Mouse (Mus musculus) MEL (cell line): Measurements from ENCODE around the gene Efr3b.

Experiments used
- CHD1 ChIP-seq: IDR thresholded peaks from 2 replicates; pipeline ENCODE4 v1.6.1; 2012; ENCODE audit warnings: low read depth, mild to moderate bottlenecking, inconsistent platforms, low read length, improper control_type of control experiment
- CTCF ChIP-seq, 3 experiments: IDR thresholded peaks in 2 of 3; conservative IDR thresholded peaks in 1 of 3; 2 replicates each; pipeline ENCODE4 v1.5.1; 2011 to 2012; ENCODE audit warnings: low read length in 3 of 3, low read depth in 2 of 3, mild to moderate bottlenecking in 2 of 3, improper control_type of control experiment in 1 of 3, inconsistent platforms in 1 of 3, mixed read lengths in 1 of 3, moderate library complexity in 1 of 3; ENCODE audit not compliant: control insufficient read depth in 1 of 3, insufficient read depth in 1 of 3, poor library complexity in 1 of 3, severe bottlenecking in 1 of 3
- E2F4 ChIP-seq: IDR thresholded peaks from 2 replicates; pipeline ENCODE4 v1.6.1; 2011; ENCODE audit warnings: low read depth, low read length, improper control_type of control experiment, borderline replicate concordance
- HCFC1 ChIP-seq: IDR thresholded peaks from 2 replicates; pipeline ENCODE4 v1.6.1; 2012; ENCODE audit warnings: low read depth, mild to moderate bottlenecking, inconsistent platforms, low read length, improper control_type of control experiment, moderate library complexity
- SIN3A ChIP-seq: IDR thresholded peaks from 2 replicates; pipeline ENCODE4 v1.6.1; 2012; ENCODE audit warnings: low read length, improper control_type of control experiment, inconsistent platforms
- ZNF384 ChIP-seq: IDR thresholded peaks from 2 replicates; pipeline ENCODE4 v1.6.1; 2012; ENCODE audit warnings: low read depth, mild to moderate bottlenecking, inconsistent platforms, low read length, improper control_type of control experiment

DNA sequence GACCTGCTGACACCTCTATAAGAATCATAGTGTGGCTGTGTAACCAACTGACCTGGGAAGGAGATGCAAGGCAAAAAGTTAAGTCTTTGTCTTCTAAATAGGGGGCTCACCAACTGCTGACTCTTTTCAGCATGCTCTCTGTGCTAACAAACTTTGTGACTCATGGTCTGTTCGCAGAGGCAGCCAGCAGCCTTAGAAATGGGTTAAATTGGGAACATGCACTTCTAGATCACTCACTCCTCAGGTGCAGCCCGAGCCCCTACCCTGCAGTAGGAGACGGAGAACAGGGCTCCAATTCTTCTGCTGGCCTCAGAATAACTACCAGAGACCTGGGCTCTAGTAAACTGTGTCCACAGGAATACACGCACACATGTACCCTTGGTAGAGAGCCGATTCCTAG is 1.2 kb downstream of the Efr3b start:
- TF ChIP-seq ZNF384 = no peak
- no peak for TF ChIP-seq E2F4
- TF ChIP-seq HCFC1 = no peak
- TF ChIP-seq CTCF (IDR thresholded peaks at IDR 0.05 in 2 of 3, conservative IDR thresholded peaks at IDR 0.05 in 1 of 3; ENCODE audit: control insufficient read depth in 1 of 3, insufficient read depth in 1 of 3, low read depth in 2 of 3, low read length in 3 of 3, poor library complexity in 1 of 3, severe bottlenecking in 1 of 3) = no peak
- no peak for TF ChIP-seq CHD1
- TF ChIP-seq SIN3A = no peak
